ENCODE assay signal across 8 mouse cellular contexts in the genomic region with DNA sequence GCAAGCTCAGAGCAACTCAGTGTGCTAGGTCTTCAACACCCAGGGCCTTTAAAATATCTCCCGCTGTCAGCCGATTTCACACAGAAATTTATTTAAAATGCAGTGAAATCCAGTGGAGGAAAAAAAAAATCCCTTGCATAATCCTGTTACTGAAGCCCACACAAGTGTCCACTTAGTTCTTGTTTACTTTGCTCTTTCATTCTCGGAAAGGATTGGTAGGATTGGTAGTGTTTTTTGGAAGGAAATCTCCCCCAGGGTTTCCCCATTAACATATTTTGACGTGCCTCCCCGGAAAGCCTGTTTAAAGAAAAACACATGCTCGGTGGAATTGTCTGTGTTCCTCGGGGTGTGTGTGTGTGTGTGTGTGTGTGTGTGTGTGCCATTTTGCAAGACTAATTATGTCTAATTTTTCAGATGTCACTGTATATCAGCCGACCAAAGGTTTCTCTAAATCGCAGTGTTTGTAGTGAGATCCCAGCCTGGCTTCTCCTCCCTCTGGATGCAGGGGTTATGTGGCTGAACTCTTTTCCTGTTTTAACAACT. TPM values are rescaled to one million over a fixed set of nuclear protein-coding genes. Genes with fewer than 3 reads are reported as not detected.
DNase-seq lines count a peak whose midpoint lies in the region; ATAC-seq and TF ChIP-seq lines count a peak whose summit lies in the region.

No protein-coding gene starts in this region.

- no peaks in the 10 kb centered on the region for H3K36me3 ChIP-seq in ES-E14 (ENCODE audit: control insufficient read depth, insufficient read depth, low read length, poor library complexity, severe bottlenecking)
- H3K36me3 ChIP-seq in heart, embryonic 12.5 days, result no peaks in the 10 kb centered on the region
- H3K36me3 ChIP-seq in liver, embryonic 12.5 days, result no peaks in the 10 kb centered on the region
- no peaks in the 10 kb centered on the region for H3K36me3 ChIP-seq in stomach, embryonic 16.5 days (ENCODE audit: control insufficient read depth, insufficient read depth, low read length)

- WGBS in heart, embryonic 12.5 days, result 12% methylated on average over 9 of the region's 9 CpGs
- WGBS in liver, embryonic 12.5 days (ENCODE audit: insufficient replicate concordance), result 21% methylated on average over 9 of the region's 9 CpGs
- 12% methylated on average over 9 of the region's 9 CpGs for WGBS in stomach, embryonic 16.5 days

- ATAC-seq in heart, embryonic 12.5 days (ENCODE audit: insufficient number of reproducible peaks, low FRiP score), result no peak
- ATAC-seq in liver, embryonic 12.5 days, result no peak; the same call in 1 of the 2 replicates
- ATAC-seq in stomach, embryonic 16.5 days (ENCODE audit: insufficient read depth, low FRiP score), result no peak

- DNase-seq in frontal cortex, postnatal 36 days (ENCODE audit: low spot score in 2 of 2), result peak; percentile 7 to 15
- DNase-seq in frontal cortex, postnatal 25 days (ENCODE audit: low spot score in 2 of 2), result no peak
- DNase-seq in ES-E14 (ENCODE audit: low read depth, low spot score), result no peak
- DNase-seq in urinary bladder, postnatal 4 days (ENCODE audit: low spot score in 2 of 2), result no peak
- no peak for DNase-seq in left cerebral cortex, postnatal 4 days

- in situ Hi-C loops in ES-E14 (cut with MboI; ENCODE audit: low sequenced_read_pairs in 2 of 2, unreplicated experiment in 2 of 2), result no loop called here

- peak overlapping the region; percentile 96 for H3K4me2 ChIP-seq in heart, embryonic 12.5 days
- H3K4me2 ChIP-seq in liver, embryonic 12.5 days, result peak overlapping the region; percentile 68
- peak overlapping the region; percentile 96 for H3K4me2 ChIP-seq in stomach, embryonic 16.5 days (ENCODE audit: low read depth, low read length)

- H3K27ac ChIP-seq in ES-E14 (ENCODE audit: insufficient read depth, low read depth, low read length, poor library complexity, severe bottlenecking), result no peak overlapping the region
- no peak overlapping the region; the same call in 1 of the 2 replicates for H3K27ac ChIP-seq in heart, embryonic 12.5 days (ENCODE audit: poor library complexity, severe bottlenecking)
- peak overlapping the region; percentile 68 for H3K27ac ChIP-seq in liver, embryonic 12.5 days
- peak overlapping the region; percentile 46; the same call in 1 of the 2 replicates for H3K27ac ChIP-seq in stomach, embryonic 16.5 days (ENCODE audit: low read length)

- H3K9me3 ChIP-seq in ES-E14 (ENCODE audit: control insufficient read depth, insufficient read depth, low read depth, low read length), result no peaks in the 10 kb centered on the region
- H3K9me3 ChIP-seq in heart, embryonic 12.5 days (replicated peaks), result no peaks in the 10 kb centered on the region
- H3K9me3 ChIP-seq in liver, embryonic 12.5 days (replicated peaks), result no peaks in the 10 kb centered on the region
- no peaks in the 10 kb centered on the region for H3K9me3 ChIP-seq in stomach, embryonic 16.5 days (replicated peaks; ENCODE audit: control insufficient read depth, low read length)

- peaks cover 0 to 4% of the 10 kb centered on the region in 2 experiments; a peak in 1 of 4 replicates for H3K4me1 ChIP-seq in ES-E14 (ENCODE audit: control insufficient read depth in 2 of 2, insufficient read depth in 2 of 2, low read length in 2 of 2, poor library complexity in 1 of 2)
- peaks cover 7% of the 10 kb centered on the region; the same call in 1 of the 2 replicates for H3K4me1 ChIP-seq in heart, embryonic 12.5 days (replicated peaks)
- peaks cover 12% of the 10 kb centered on the region for H3K4me1 ChIP-seq in liver, embryonic 12.5 days
- peaks cover 15% of the 10 kb centered on the region for H3K4me1 ChIP-seq in stomach, embryonic 16.5 days (ENCODE audit: control insufficient read depth, insufficient read depth, low read length)

- intact Hi-C loops in left cerebral cortex, postnatal 4 days (cut with DNase I), result no loop called here

- peak overlapping the region; percentile 35 for H3K9ac ChIP-seq in ES-E14 (ENCODE audit: insufficient read depth, low read depth, low read length, poor library complexity, severe bottlenecking)
- H3K9ac ChIP-seq in heart, embryonic 12.5 days, result peak overlapping the region; percentile 72; the same call in 1 of the 2 replicates
- H3K9ac ChIP-seq in liver, embryonic 12.5 days, result peak overlapping the region; percentile 32
- H3K9ac ChIP-seq in stomach, embryonic 16.5 days (ENCODE audit: low read length), result peak overlapping the region; percentile 72

- peak overlapping the region; percentile 58 to 61 for H3K4me3 ChIP-seq in ES-E14 (ENCODE audit: insufficient read depth in 1 of 2, low read depth in 1 of 2, low read length in 2 of 2, poor library complexity in 1 of 2, severe bottlenecking in 1 of 2)
- H3K4me3 ChIP-seq in heart, embryonic 12.5 days, result peak overlapping the region; percentile 58
- peak overlapping the region; percentile 52 for H3K4me3 ChIP-seq in liver, embryonic 12.5 days
- peak overlapping the region; percentile 56 for H3K4me3 ChIP-seq in stomach, embryonic 16.5 days (replicated peaks; ENCODE audit: low read length)

- H3K27me3 ChIP-seq in heart, embryonic 12.5 days (replicated peaks), result no peaks in the 10 kb centered on the region
- peaks cover 36% of the 10 kb centered on the region for H3K27me3 ChIP-seq in liver, embryonic 12.5 days (replicated peaks)
- H3K27me3 ChIP-seq in stomach, embryonic 16.5 days (ENCODE audit: control insufficient read depth, insufficient read depth, low read length), result no peaks in the 10 kb centered on the region

TF ChIP-seq in ES-E14, 5 proteins besides CTCF, POLR2A, EP300 and RAD21:
- TF ChIP-seq ZNF384 (IDR thresholded peaks at IDR 0.05; ENCODE audit: low read depth, low read length) (no peak), MAFK (IDR thresholded peaks at IDR 0.05; ENCODE audit: insufficient read depth, low read depth, low read length) (no peak), HCFC1 (IDR thresholded peaks at IDR 0.05; ENCODE audit: borderline replicate concordance, insufficient read depth, low read length) (no peak), ZC3H11A (IDR thresholded peaks at IDR 0.05; ENCODE audit: borderline replicate concordance, low read depth, low read length) (no peak), CHD2 (IDR thresholded peaks at IDR 0.05; ENCODE audit: low read depth, low read length) (no peak)

RNA-seq across cellular contexts. Expression of a gene that starts 1.0 kb away (rescaled TPM):
- total RNA-seq in ES-E14 (2012; rRNA removed), result 2.5 and 3.6 TPM in 2 replicates
- polyA plus RNA-seq in heart, embryonic 12.5 days (2016; fragmentation: Nextera tagmentation; extraction: Ambion mirVana), result 23.3 and 23.9 TPM in 2 replicates
- 42.2 and 42.4 TPM in 2 replicates for polyA plus RNA-seq in liver, embryonic 12.5 days (2016; fragmentation: Nextera tagmentation; extraction: Ambion mirVana)
- 35.9 and 39.5 TPM in 2 replicates for polyA plus RNA-seq in stomach, embryonic 16.5 days (2015; fragmentation: Nextera tagmentation; extraction: Ambion mirVana)
- total RNA-seq in left cerebral cortex, postnatal 4 days (2021), result 1 to 10 TPM; 5.2 to 7.6 TPM

Comparison
In these comparisons a context has a peak if more than half of its experiments do, and no peak if none do; other contexts are left out.
1. DNase-seq: peak in frontal cortex, postnatal 36 days (2 of 2); none in frontal cortex, postnatal 25 days (0 of 2), ES-E14 (single experiment), urinary bladder, postnatal 4 days (0 of 2) and left cerebral cortex, postnatal 4 days (single experiment).
2. H3K27ac ChIP-seq: peak in liver, embryonic 12.5 days (single experiment) and stomach, embryonic 16.5 days (single experiment); none in ES-E14 (single experiment) and heart, embryonic 12.5 days (single experiment).
3. Peak in every context shown above with its lines, with median percentiles within 50 percentile points of each other: H3K4me3 ChIP-seq, H3K9ac ChIP-seq and H3K4me2 ChIP-seq.